Mouse (Mus musculus): ENCODE data around the gene Mex3b.

Gene Mex3b

DNA sequence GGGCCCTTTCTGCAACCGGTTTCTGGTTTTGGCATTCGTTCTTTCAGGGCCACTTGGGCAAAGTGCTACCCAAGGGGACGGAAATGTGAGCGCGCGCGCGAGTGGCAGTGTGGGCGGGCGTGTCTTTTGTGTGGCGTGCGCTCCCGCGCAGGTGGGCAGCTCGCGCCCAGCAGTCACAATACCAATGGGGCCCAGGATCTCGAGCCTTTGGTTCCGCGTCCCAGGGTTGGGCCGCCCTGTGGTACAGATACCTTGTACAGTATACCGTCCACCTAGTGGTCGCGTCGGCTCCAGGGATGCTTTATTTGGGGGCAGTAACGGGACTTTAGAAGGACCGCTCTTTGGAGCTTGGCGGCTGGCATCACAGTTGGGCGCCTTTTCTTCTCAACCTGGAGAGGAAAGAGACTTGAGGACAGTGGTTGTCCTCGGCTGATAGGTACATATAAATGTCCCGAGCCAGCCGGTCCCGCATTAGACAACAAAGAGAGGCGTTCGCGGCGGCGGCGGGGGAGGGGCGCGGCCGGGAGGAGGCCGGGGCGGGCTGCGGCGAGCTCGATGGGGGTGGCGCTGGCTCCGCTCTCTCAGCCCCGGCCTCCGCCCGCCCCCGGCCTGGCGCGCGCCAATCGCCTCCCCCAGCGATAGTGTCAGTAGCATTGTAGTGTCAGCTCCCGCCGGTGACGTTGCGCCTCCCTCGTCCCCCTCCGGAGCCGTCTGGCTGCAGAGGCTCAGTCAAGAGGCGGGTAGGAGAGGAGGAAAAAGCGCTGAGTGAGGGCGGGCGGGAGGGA, 455 bp upstream of the Mex3b start:
- peak; percentile 98 for DNase-seq

DNA sequence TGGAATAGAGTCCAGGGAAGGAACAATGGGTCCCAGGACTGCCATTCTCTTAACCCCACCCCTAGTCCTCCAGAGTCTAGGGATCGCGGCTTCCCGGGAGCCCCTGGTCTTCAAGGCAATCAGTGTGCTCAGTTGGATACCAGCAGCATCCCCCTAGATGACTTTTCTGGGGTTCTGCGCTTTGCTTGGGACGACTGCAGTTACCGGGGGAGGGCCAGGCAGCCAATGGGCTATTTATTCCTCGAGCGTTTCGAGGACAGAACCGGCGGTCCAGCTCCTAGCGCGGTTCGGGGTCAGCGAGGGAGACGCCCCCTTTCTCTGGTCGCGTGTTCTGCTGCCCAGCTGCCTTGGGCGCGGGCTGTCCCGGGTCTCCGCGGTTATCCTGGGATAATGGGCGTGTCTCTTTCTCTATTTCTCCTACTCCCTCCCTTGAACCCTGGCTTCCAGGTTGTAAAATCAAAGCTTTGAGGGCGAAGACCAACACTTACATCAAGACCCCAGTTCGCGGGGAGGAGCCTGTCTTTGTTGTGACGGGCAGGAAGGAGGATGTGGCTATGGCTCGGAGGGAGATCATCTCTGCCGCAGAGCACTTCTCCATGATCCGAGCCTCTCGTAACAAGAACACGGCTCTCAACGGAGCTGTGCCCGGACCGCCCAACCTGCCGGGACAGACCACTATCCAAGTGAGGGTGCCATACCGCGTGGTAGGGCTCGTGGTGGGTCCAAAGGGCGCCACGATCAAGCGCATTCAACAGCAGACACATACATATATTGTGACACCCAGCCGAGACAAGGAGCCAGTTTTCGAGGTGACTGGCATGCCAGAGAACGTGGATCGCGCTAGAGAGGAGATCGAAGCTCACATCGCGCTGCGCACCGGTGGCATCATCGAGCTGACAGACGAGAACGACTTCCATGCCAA, 1.4 kb downstream of the Mex3b start:
- peak; percentile 65 for DNase-seq

GRCm38 (mm10) chr7:82869231-82870147, 2.4 kb downstream of the Mex3b start:
- DNase-seq, result peak; percentile 65

DNA sequence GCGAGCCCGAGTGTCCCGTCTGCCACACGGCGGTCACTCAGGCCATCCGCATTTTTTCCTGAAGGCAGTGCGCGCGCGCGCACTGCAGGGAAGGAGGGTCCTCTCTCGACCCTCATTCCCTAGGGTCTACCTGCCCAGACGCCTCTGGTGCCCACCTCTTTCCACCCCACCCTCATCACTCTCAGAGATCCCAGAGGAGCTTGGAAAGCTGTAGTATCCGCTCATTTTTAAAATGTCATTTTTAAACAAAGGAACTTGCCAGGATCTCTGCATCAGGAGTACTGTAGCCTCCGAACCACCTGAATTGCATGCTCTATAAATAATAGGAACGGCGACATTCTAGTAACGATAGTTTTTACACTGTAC, 3.0 kb downstream of the Mex3b start:
- no peak for DNase-seq

DNA sequence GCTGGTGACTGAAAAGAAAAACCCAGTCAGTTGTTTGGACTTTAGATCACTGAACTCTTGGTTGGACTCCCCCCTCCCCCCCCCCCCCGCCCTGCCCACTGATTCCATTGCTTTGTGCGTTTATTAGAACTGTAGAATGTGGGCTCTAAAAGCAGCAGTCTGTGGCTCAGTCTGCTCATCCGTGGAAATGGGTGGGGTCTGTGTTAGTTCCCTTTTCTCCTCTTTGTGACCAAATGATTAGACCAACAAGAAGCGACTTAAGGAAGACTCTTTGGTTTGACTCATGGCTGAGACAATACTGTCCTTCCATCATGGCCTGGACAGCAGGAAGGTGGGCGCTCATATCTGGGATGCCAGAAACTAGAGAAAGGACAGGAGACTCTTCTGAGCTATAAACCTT, 9.4 kb downstream of the Mex3b start:
- no peak for DNase-seq

- no peak for DNase-seq
Measured at GRCm38 (mm10) chr7:82880016-82880415, 12.9 kb downstream of the Mex3b start.

DNA sequence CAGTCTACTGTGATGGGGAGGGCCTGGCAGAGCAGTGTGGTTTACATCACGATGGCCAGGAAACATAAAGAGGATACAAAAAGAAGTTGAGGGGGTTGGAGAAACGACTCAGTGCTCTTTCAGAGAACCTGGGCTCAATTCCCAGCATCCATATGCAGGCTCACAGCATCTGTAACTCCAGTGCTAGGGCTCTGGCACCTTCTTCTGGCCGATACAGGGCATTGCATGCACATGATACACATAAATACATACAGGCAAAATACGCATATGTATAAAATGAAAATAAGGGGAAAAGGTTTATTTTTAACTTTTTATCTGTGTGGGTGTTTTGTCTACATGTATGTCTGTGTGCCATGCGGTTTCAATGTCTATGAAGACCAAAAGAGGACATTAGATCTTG, 13.6 kb downstream of the Mex3b start:
- no peak for DNase-seq

DNA sequence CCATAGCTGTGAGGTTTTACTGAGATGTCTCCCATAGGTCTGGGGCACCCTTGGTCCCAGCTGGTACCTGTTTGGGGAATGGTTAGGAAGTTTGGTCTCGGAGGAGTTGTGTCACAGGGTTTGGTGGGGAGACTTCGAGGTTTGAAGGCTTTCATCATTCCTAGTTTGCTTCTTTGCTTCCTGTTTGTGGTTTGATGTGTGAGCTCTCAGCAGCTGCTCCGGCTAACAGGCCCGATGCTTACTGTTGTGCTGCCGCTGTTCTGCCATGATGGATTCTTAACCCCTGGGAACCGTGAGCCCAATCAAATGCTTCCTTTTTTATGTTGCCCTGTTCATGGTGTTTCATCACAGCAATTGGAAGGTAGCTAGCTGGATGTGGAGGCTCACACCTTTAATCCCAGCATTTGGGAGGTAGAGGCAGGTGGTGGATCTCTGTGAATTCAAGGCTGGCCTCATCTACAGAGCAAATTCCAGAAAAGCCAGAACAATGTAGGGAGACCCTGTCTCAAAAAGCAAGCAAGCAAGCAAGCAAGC, 23.3 kb downstream of the Mex3b start:
- no peak for DNase-seq

DNA sequence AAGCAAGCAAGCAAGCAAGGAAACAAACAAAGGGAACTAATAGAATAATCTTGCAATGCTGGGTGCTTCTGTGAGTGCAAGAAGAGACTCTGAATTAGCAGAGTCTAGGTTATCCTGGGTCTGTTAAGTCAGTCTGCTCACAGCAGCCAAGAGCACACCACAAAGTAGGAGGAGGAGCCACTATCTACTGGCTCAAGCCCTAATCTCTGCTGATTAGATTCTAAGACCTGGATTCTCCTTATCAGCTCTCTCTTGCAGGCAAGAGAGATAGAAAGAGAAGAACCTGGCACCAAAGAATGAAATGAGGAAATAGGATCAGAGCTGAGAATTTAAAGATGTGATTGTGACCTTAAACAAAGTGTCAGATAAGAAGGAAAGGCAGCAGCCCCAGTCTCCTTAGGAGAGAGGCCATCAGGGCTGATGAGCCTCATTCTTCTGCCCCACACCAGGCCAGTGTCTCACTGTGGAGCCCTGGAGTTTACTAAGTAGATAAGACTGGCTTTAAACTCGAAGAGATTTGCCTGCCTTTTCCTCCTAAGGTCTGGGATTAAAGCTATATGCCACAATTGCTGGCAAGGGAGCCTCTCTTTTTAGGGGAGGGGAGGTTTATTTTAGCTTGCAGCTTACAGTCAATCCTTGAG, 23.9 kb downstream of the Mex3b start:
- no peak for DNase-seq

DNA sequence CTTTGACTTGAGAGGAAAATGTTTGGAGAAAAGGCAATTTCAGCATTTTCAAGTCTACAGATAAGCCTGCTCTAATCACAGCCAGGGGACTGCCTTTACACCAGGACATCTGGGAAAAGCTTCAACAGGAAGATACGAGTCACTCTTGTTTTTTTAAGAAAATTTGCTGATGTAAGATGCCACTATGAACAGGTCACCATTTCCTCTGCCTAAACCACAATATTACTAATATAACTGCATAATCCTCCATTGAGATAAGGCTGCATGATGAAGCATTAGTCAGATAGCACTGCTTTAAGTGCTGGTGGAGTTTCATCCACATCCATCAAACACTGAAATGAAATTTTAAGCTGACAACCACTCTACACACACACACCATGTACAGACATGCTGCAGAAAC, 27.2 kb downstream of the Mex3b start:
- no peak for DNase-seq

GRCm38 (mm10) chr7:82895606-82896005, 28.5 kb downstream of the Mex3b start:
- DNase-seq, result no peak

DNA sequence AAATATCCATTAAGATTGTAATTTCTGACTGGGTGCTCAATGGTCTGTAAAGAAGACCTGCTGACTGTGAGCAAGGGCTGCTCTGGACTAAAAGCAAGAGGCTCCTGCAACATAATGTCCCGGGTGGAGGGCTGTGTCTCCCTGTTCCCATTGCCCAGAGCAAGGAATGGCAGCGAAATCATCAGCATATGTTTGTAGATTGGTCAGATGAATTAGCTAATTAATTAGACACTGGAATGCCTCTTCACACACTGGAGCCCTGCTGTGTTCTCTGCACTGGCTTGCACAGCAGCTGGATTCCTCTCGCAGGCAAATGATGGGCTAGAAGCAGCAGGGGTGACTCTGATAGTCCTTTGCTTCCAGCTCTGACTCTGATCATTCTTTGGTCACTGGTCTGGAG, 29.6 kb downstream of the Mex3b start:
- no peak for DNase-seq

GRCm38 (mm10) chr7:82899459-82900297, 32.5 kb downstream of the Mex3b start:
- no peak for DNase-seq

- no peak for DNase-seq
Measured at GRCm38 (mm10) chr7:82903006-82903405, 35.9 kb downstream of the Mex3b start.

- DNase-seq, result no peak
Measured at GRCm38 (mm10) chr7:82905527-82905926, 38.4 kb downstream of the Mex3b start.

GRCm38 (mm10) chr7:82907081-82907480, 39.9 kb downstream of the Mex3b start:
- no peak for DNase-seq

DNA sequence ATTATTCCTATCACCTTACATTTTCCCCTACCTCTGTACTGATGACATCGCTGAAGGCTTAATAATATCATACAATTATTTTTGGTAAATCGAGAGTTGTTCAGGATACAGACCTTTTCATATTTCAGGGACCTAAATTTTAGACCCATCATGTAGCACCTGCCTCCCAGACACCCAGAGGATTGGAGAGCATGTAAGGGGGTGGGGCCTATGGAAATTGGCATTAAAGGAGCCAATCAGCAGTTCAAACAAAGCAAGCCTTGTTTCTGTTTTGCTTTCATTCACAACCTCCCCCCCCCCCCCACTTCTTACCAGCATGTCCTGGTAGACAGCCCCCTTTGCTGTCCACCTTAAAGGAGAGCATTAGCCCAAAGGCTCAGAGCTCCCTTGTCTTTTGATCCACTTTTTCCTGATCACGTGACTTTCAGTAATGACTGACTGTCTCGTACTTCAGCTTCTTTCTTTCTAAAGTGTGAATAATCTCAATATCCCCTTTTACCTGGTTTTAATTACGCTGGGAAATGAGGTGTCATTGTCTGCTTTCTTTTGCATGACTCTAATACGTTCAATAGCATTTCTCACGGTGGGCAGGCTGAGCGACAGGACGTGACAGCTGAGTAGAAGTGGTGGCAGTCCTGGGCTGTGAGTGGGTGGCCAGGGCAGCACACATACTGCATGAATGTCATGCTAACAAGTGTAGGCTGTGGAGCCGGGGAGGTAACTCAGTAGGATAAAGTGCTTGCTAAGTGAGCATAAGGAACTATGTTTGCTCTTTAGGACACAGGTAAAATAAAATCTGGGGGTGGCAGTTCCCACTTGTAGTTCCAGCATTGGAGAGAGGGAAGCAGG, 43.6 kb downstream of the Mex3b start:
- no peak for DNase-seq

DNA sequence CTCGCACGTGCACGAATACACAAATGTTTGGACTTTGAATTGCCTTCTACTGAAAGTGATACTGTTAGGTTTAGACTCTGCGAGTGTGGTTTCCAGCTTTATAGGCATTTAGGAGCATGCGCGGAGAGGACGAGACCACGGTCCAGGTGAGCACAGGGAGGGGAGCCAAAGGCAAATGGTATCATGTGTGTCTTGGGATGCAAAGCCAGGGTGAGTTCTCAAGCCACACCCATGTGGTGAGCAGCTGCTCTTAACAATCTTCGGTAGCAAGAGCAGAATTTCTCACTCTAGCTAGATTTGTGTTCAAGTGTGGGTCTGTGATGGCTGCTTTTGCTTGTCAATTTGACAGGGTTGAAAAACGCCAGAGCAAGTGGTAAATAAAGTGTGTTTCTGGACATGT, 44.4 kb downstream of the Mex3b start:
- DNase-seq, result no peak

- DNase-seq, result no peak
Measured at GRCm38 (mm10) chr7:82914297-82914696, 47.2 kb downstream of the Mex3b start.

Measured in cerebellum, adult 9-11 months (tissue).